Mouse (Mus musculus) kidney, embryonic 14.5 days (tissue): ENCODE results near the gene Fbxl13. TPM values are rescaled to one million over a fixed set of nuclear protein-coding genes. Genes with fewer than 3 reads are reported as not detected.
A peak's percentile ranks its signal among the peaks of the same experiment; 100 is the strongest.

Experiments
- ATAC-seq: fragments of 200-750 bp; cut with Nextera tagmentation; 2 replicates; pipeline ENCODE4 v1.8.0; 2017; ENCODE audit warnings: moderate number of reproducible peaks, mild to moderate bottlenecking, moderate TSS enrichment, moderate library complexity; ENCODE audit not compliant: low FRiP score, low TSS enrichment
- H3K27ac ChIP-seq: fragments of 300-500 bp; sonication (generic); 2 replicates; pipeline ENCODE4 v1.5.1; 2014; ENCODE audit warnings: low read depth, mild to moderate bottlenecking, low read length, moderate library complexity, mixed read lengths
- H3K27me3 ChIP-seq: fragments of 300-500 bp; sonication (generic); 2 replicates; pipeline ENCODE4 v1.6.1; 2014; ENCODE audit warnings: mild to moderate bottlenecking, low read length; ENCODE audit not compliant: control insufficient read depth, insufficient read depth
- H3K36me3 ChIP-seq: fragments of 300-500 bp; sonication (generic); 2 replicates; pipeline ENCODE4 v1.6.1; 2014; ENCODE audit warnings: low read length, mixed read lengths; ENCODE audit not compliant: control insufficient read depth, insufficient read depth
- H3K4me1 ChIP-seq: fragments of 300-500 bp; sonication (generic); 2 replicates; pipeline ENCODE4 v1.6.1; 2014; ENCODE audit warnings: low read length, mixed read lengths; ENCODE audit not compliant: control insufficient read depth, insufficient read depth
- H3K4me2 ChIP-seq: fragments of 300-500 bp; sonication (generic); replicated peaks from 2 replicates; pipeline ENCODE4 v1.6.1; 2014; ENCODE audit warnings: low read depth, mild to moderate bottlenecking, low read length
- H3K4me3 ChIP-seq: fragments of 300-500 bp; sonication (generic); 2 replicates; pipeline ENCODE4 v1.5.1; 2014; ENCODE audit warnings: mild to moderate bottlenecking, low read length
- H3K9ac ChIP-seq: fragments of 300-500 bp; sonication (generic); 2 replicates; pipeline ENCODE4 v1.6.1; 2014; ENCODE audit warnings: low read depth, mild to moderate bottlenecking, low read length, moderate library complexity
- H3K9me3 ChIP-seq: fragments of 300-500 bp; sonication (generic); 2 replicates; pipeline ENCODE4 v1.6.1; 2016; ENCODE audit warnings: low read length; ENCODE audit not compliant: control insufficient read depth
- WGBS: fragments of 180-500 bp; shearing (Covaris S2); extraction: QIAGEN DNeasy Blood & Tissue Kit; methylation state at CpG from one replicate; pipeline ENCODE4 v1.1.7; 2014; 5-methylcytosine and 5-hydroxymethylcytosine counted together
- polyA plus RNA-seq: library from polyadenylated mRNA; unstranded; fragments of >200 nt; fragmentation: Nextera tagmentation; extraction: Ambion mirVana; gene quantifications from 2 replicates; pipeline ENCODE4 v1.2.1, GENCODE M21; 2014

Gene Fbxl13
- polyA plus RNA-seq, 1 experiment from 2014 or later, result 0.43 TPM

GRCm38 (mm10) chr5:21545227-21545626, 100.2 kb downstream of the Fbxl13 start:
- Histone ChIP-seq H3K4me2 (peak overlapping the region; percentile 47; the same call in 1 of the 2 replicates), H3K27me3 (no peaks in the 10 kb centered on the region), H3K27ac (no peak overlapping the region), H3K4me1 (no peaks in the 10 kb centered on the region), H3K9me3 (no peaks in the 10 kb centered on the region), H3K36me3 (no peaks in the 10 kb centered on the region), H3K9ac (no peak overlapping the region), H3K4me3 (peak overlapping the region; percentile 38; the same call in 1 of the 2 replicates)
- no peak for ATAC-seq

GRCm38 (mm10) chr5:21544821-21545220, 100.6 kb downstream of the Fbxl13 start:
- no peaks in the 10 kb centered on the region for H3K27me3 ChIP-seq
- H3K9ac ChIP-seq, result no peak overlapping the region
- WGBS, result 55% methylated on average over 3 of the region's 3 CpGs
- peak overlapping the region; percentile 38; the same call in 1 of the 2 replicates for H3K4me3 ChIP-seq
- H3K36me3 ChIP-seq, result no peaks in the 10 kb centered on the region
- H3K4me2 ChIP-seq, result peak overlapping the region; percentile 47
- no peaks in the 10 kb centered on the region for H3K4me1 ChIP-seq
- ATAC-seq, result no peak
- no peak overlapping the region for H3K27ac ChIP-seq
- no peaks in the 10 kb centered on the region for H3K9me3 ChIP-seq

GRCm38 (mm10) chr5:21543409-21544201, 101.8 kb downstream of the Fbxl13 start, which contains the start of gene Lrrc17:
Gene Lrrc17, plus strand, starts transcription at chr5:21543559.
- Histone ChIP-seq H3K9ac (peak within 1 kb of the TSS; percentile 47; the same call in 1 of the 2 replicates), H3K9me3 (no peaks in the 10 kb centered on the region), H3K4me3 (peak within 1 kb of the TSS; percentile 38), H3K4me2 (peak within 1 kb of the TSS; percentile 47), H3K4me1 (no peaks in the 10 kb centered on the region), H3K27me3 (no peaks in the 10 kb centered on the region), H3K36me3 (no peaks in the 10 kb centered on the region), H3K27ac (peak within 1 kb of the TSS; percentile 86)
- WGBS, result 19% methylated on average over 17 of the region's 17 CpGs
- ATAC-seq, result peak; percentile 94

- no peaks in the 10 kb centered on the region for H3K9me3 ChIP-seq
- H3K36me3 ChIP-seq, result no peaks in the 10 kb centered on the region
- ATAC-seq, result no peak
- H3K4me2 ChIP-seq, result no peak overlapping the region
- no peak overlapping the region for H3K27ac ChIP-seq
- no peaks in the 10 kb centered on the region for H3K4me1 ChIP-seq
- H3K27me3 ChIP-seq, result no peaks in the 10 kb centered on the region
- 81% methylated on average over 4 of the region's 4 CpGs for WGBS
- H3K9ac ChIP-seq, result no peak overlapping the region
- H3K4me3 ChIP-seq, result no peak overlapping the region
Measured at GRCm38 (mm10) chr5:21542226-21542625, 103.2 kb downstream of the Fbxl13 start.

GRCm38 (mm10) chr5:21532921-21533320, 112.5 kb downstream of the Fbxl13 start:
- H3K27ac ChIP-seq, result no peak overlapping the region
- H3K4me1 ChIP-seq, result peaks cover 10% of the 10 kb centered on the region; the same call in 1 of the 2 replicates
- no peaks in the 10 kb centered on the region for H3K27me3 ChIP-seq
- 87% methylated on average over 5 of the region's 5 CpGs for WGBS
- H3K4me3 ChIP-seq, result no peak overlapping the region
- 0 out of 2 replicates have a peak, but pooled peaks cover 2% of the 10 kb centered on the region for H3K9me3 ChIP-seq
- H3K36me3 ChIP-seq, result no peaks in the 10 kb centered on the region
- no peak for ATAC-seq
- no peak overlapping the region for H3K9ac ChIP-seq
- no peak overlapping the region for H3K4me2 ChIP-seq

GRCm38 (mm10) chr5:21532126-21532525, 113.3 kb downstream of the Fbxl13 start:
- H3K9me3 ChIP-seq, result 0 out of 2 replicates have a peak, but pooled peaks cover 2% of the 10 kb centered on the region
- no peak overlapping the region for H3K4me3 ChIP-seq
- no peaks in the 10 kb centered on the region for H3K36me3 ChIP-seq
- no peak for ATAC-seq
- no peaks in the 10 kb centered on the region for H3K27me3 ChIP-seq
- H3K4me1 ChIP-seq, result peaks cover 12% of the 10 kb centered on the region; the same call in 1 of the 2 replicates
- no peak overlapping the region for H3K27ac ChIP-seq
- no peak overlapping the region for H3K4me2 ChIP-seq
- H3K9ac ChIP-seq, result no peak overlapping the region
- 95% methylated on average over 2 of the region's 2 CpGs for WGBS

- Histone ChIP-seq H3K9me3 (0 out of 2 replicates have a peak, but pooled peaks cover 2% of the 10 kb centered on the region), H3K36me3 (no peaks in the 10 kb centered on the region), H3K4me3 (no peak overlapping the region), H3K4me2 (no peak overlapping the region), H3K27ac (peak overlapping the region; percentile 60; the same call in 1 of the 2 replicates), H3K4me1 (peaks cover 8% of the 10 kb centered on the region; the same call in 1 of the 2 replicates), H3K9ac (no peak overlapping the region), H3K27me3 (no peaks in the 10 kb centered on the region)
- WGBS, result 77% methylated on average over 8 of the region's 8 CpGs
- ATAC-seq, result peak; percentile 58; the same call in 1 of the 2 replicates
Measured at GRCm38 (mm10) chr5:21529110-21529720, 116.2 kb downstream of the Fbxl13 start.

- H3K4me2 ChIP-seq, result no peak overlapping the region
- no peak overlapping the region for H3K4me3 ChIP-seq
- WGBS, result 74% methylated on average over 15 of the region's 15 CpGs
- H3K27me3 ChIP-seq, result no peaks in the 10 kb centered on the region
- no peaks in the 10 kb centered on the region for H3K36me3 ChIP-seq
- H3K27ac ChIP-seq, result peak overlapping the region; percentile 74
- no peak overlapping the region for H3K9ac ChIP-seq
- ATAC-seq, result peak; percentile 81
- peaks cover 8% of the 10 kb centered on the region; the same call in 1 of the 2 replicates for H3K4me1 ChIP-seq
- 0 out of 2 replicates have a peak, but pooled peaks cover 2% of the 10 kb centered on the region for H3K9me3 ChIP-seq
Measured at GRCm38 (mm10) chr5:21528068-21528842, 117.2 kb downstream of the Fbxl13 start.
